Mouse (Mus musculus): ENCODE results near the gene Cysltr2. TPM values are rescaled to one million over a fixed set of nuclear protein-coding genes. Genes with fewer than 3 reads are reported as not detected.
A peak's percentile ranks its signal among the peaks of the same experiment; 100 is the strongest.

Cysltr2 gene
- polyA plus RNA-seq, 1 experiment, result 3.8 TPM

GRCm38 (mm10) chr14:73033290-73033689 lies 15.6 kb downstream of the Cysltr2 start:
- no peak for DNase-seq (ENCODE audit: low read depth in 1 of 2, low spot score in 2 of 2)
- Histone ChIP-seq H3K4me3 (ENCODE audit: extremely low read depth, insufficient read depth, insufficient read length) (no peak overlapping the region), H3K36me3 (ENCODE audit: control insufficient read depth, insufficient read depth, low read length) (no peaks in the 10 kb centered on the region), H3K27me3 (ENCODE audit: control insufficient read depth, insufficient read depth, low read length) (no peaks in the 10 kb centered on the region), H3K27ac (ENCODE audit: insufficient read depth, low read length) (no peak overlapping the region), H3K4me1 (ENCODE audit: control insufficient read depth, insufficient read depth, insufficient read length) (no peaks in the 10 kb centered on the region)
- WGBS, result 54% methylated on average over 3 of the region's 3 CpGs
- TF ChIP-seq POLR2A (IDR thresholded peaks at IDR 0.05; ENCODE audit: low read depth, low read length) (no peak), CTCF (IDR thresholded peaks at IDR 0.05; ENCODE audit: extremely low read depth, insufficient read depth, insufficient read length, insufficient replicate concordance) (no peak)

- no peak overlapping the region for H3K4me3 ChIP-seq (ENCODE audit: extremely low read depth, insufficient read depth, insufficient read length)
- no peak for DNase-seq (ENCODE audit: low read depth in 1 of 2, low spot score in 2 of 2)
- no peak overlapping the region for H3K27ac ChIP-seq (ENCODE audit: insufficient read depth, low read length)
- no peaks in the 10 kb centered on the region for H3K36me3 ChIP-seq (ENCODE audit: control insufficient read depth, insufficient read depth, low read length)
- no peaks in the 10 kb centered on the region for H3K27me3 ChIP-seq (ENCODE audit: control insufficient read depth, insufficient read depth, low read length)
- no peak for TF ChIP-seq POLR2A (IDR thresholded peaks at IDR 0.05; ENCODE audit: low read depth, low read length)
- no peak for TF ChIP-seq CTCF (IDR thresholded peaks at IDR 0.05; ENCODE audit: extremely low read depth, insufficient read depth, insufficient read length, insufficient replicate concordance)
- no peaks in the 10 kb centered on the region for H3K4me1 ChIP-seq (ENCODE audit: control insufficient read depth, insufficient read depth, insufficient read length)
- 85% methylated on average over 3 of the region's 3 CpGs for WGBS
These were observed 17.7 kb downstream of the Cysltr2 start for GRCm38 (mm10) chr14:73031218-73031617.

GRCm38 (mm10) chr14:73017272-73017671 lies 31.6 kb downstream of the Cysltr2 start:
- DNase-seq (ENCODE audit: low read depth in 1 of 2, low spot score in 2 of 2), result no peak
- TF ChIP-seq CTCF (IDR thresholded peaks at IDR 0.05; ENCODE audit: extremely low read depth, insufficient read depth, insufficient read length, insufficient replicate concordance) (no peak), POLR2A (IDR thresholded peaks at IDR 0.05; ENCODE audit: low read depth, low read length) (no peak)
- no peaks in the 10 kb centered on the region for H3K27me3 ChIP-seq (ENCODE audit: control insufficient read depth, insufficient read depth, low read length)

GRCm38 (mm10) chr14:73015386-73015785 lies 33.5 kb downstream of the Cysltr2 start:
- 70% methylated on average over 6 of the region's 6 CpGs for WGBS
- Histone ChIP-seq H3K4me1 (ENCODE audit: control insufficient read depth, insufficient read depth, insufficient read length) (no peaks in the 10 kb centered on the region), H3K27ac (ENCODE audit: insufficient read depth, low read length) (no peak overlapping the region), H3K36me3 (ENCODE audit: control insufficient read depth, insufficient read depth, low read length) (no peaks in the 10 kb centered on the region), H3K4me3 (ENCODE audit: extremely low read depth, insufficient read depth, insufficient read length) (no peak overlapping the region), H3K27me3 (ENCODE audit: control insufficient read depth, insufficient read depth, low read length) (no peaks in the 10 kb centered on the region)
- DNase-seq (ENCODE audit: low read depth in 1 of 2, low spot score in 2 of 2), result no peak
- TF ChIP-seq POLR2A (IDR thresholded peaks at IDR 0.05; ENCODE audit: low read depth, low read length) (no peak), CTCF (IDR thresholded peaks at IDR 0.05; ENCODE audit: extremely low read depth, insufficient read depth, insufficient read length, insufficient replicate concordance) (no peak)

More at GRCm38 (mm10) chr14:73017272-73017671, 31.6 kb downstream of the Cysltr2 start:
- WGBS, result 90% methylated on average over 3 of the region's 3 CpGs
- Histone ChIP-seq H3K27ac (ENCODE audit: insufficient read depth, low read length) (no peak overlapping the region), H3K4me3 (ENCODE audit: extremely low read depth, insufficient read depth, insufficient read length) (no peak overlapping the region), H3K36me3 (ENCODE audit: control insufficient read depth, insufficient read depth, low read length) (no peaks in the 10 kb centered on the region), H3K4me1 (ENCODE audit: control insufficient read depth, insufficient read depth, insufficient read length) (no peaks in the 10 kb centered on the region)

GRCm38 (mm10) chr14:73013723-73014544 lies 35.0 kb downstream of the Cysltr2 start:
- no peak overlapping the region for H3K4me3 ChIP-seq (ENCODE audit: extremely low read depth, insufficient read depth, insufficient read length)
- TF ChIP-seq POLR2A (IDR thresholded peaks at IDR 0.05; ENCODE audit: low read depth, low read length), result no peak
- no peak for TF ChIP-seq CTCF (IDR thresholded peaks at IDR 0.05; ENCODE audit: extremely low read depth, insufficient read depth, insufficient read length, insufficient replicate concordance)
- no peaks in the 10 kb centered on the region for H3K4me1 ChIP-seq (ENCODE audit: control insufficient read depth, insufficient read depth, insufficient read length)
- H3K27ac ChIP-seq (ENCODE audit: insufficient read depth, low read length), result no peak overlapping the region
- H3K36me3 ChIP-seq (ENCODE audit: control insufficient read depth, insufficient read depth, low read length), result no peaks in the 10 kb centered on the region
- 74% methylated on average over 9 of the region's 9 CpGs for WGBS
- no peaks in the 10 kb centered on the region for H3K27me3 ChIP-seq (ENCODE audit: control insufficient read depth, insufficient read depth, low read length)
- no peak for DNase-seq (ENCODE audit: low read depth in 1 of 2, low spot score in 2 of 2)

GRCm38 (mm10) chr14:73001814-73002213 lies 47.1 kb downstream of the Cysltr2 start:
- Histone ChIP-seq H3K27me3 (ENCODE audit: control insufficient read depth, insufficient read depth, low read length) (no peaks in the 10 kb centered on the region), H3K36me3 (ENCODE audit: control insufficient read depth, insufficient read depth, low read length) (no peaks in the 10 kb centered on the region), H3K4me1 (ENCODE audit: control insufficient read depth, insufficient read depth, insufficient read length) (no peaks in the 10 kb centered on the region), H3K4me3 (ENCODE audit: extremely low read depth, insufficient read depth, insufficient read length) (no peak overlapping the region), H3K27ac (ENCODE audit: insufficient read depth, low read length) (no peak overlapping the region)
- no peak for DNase-seq (ENCODE audit: low read depth in 1 of 2, low spot score in 2 of 2)
- TF ChIP-seq POLR2A (IDR thresholded peaks at IDR 0.05; ENCODE audit: low read depth, low read length) (no peak), CTCF (IDR thresholded peaks at IDR 0.05; ENCODE audit: extremely low read depth, insufficient read depth, insufficient read length, insufficient replicate concordance) (no peak)
- WGBS, result 96% methylated on average over 4 of the region's 4 CpGs

GRCm38 (mm10) chr14:73000325-73000724 lies 48.6 kb downstream of the Cysltr2 start:
- peak; percentile 5 to 22 for DNase-seq (ENCODE audit: low read depth in 1 of 2, low spot score in 2 of 2)
- no peak for TF ChIP-seq POLR2A (IDR thresholded peaks at IDR 0.05; ENCODE audit: low read depth, low read length)
- TF ChIP-seq CTCF (IDR thresholded peaks at IDR 0.05; ENCODE audit: extremely low read depth, insufficient read depth, insufficient read length, insufficient replicate concordance), result peak; percentile 49; the same call in 1 of the 2 replicates
- Histone ChIP-seq H3K27me3 (ENCODE audit: control insufficient read depth, insufficient read depth, low read length) (no peaks in the 10 kb centered on the region), H3K4me1 (ENCODE audit: control insufficient read depth, insufficient read depth, insufficient read length) (no peaks in the 10 kb centered on the region), H3K27ac (ENCODE audit: insufficient read depth, low read length) (no peak overlapping the region), H3K36me3 (ENCODE audit: control insufficient read depth, insufficient read depth, low read length) (no peaks in the 10 kb centered on the region), H3K4me3 (ENCODE audit: extremely low read depth, insufficient read depth, insufficient read length) (no peak overlapping the region)
- WGBS, result 52% methylated on average over 10 of the region's 10 CpGs
